Mouse (Mus musculus) MN1 (cell line): Measurements from ENCODE around the gene Nans.

Experiments used
- DNase-seq: peaks from one replicate; pipeline ENCODE4 v3.0.0-alpha.2; 2016; ENCODE audit warnings: low spot score

Gene Nans

GRCm38 (mm10) chr4:46532926-46533325 is 43.9 kb downstream of the Nans start:
- no peak for DNase-seq

GRCm38 (mm10) chr4:46533934-46534720 is 45.1 kb downstream of the Nans start:
- peak; percentile 34 for DNase-seq

- DNase-seq, result peak; percentile 12
These were observed 46.2 kb downstream of the Nans start for GRCm38 (mm10) chr4:46535094-46535830.

- DNase-seq, result peak; percentile 78
These were observed 46.9 kb downstream of the Nans start, which contains the start of gene Trim14 for GRCm38 (mm10) chr4:46535840-46536361. Trim14 (minus strand) TSS chr4:46536141.

GRCm38 (mm10) chr4:46539167-46539566 is 50.1 kb downstream of the Nans start:
- DNase-seq, result no peak

- DNase-seq, result no peak
These were observed 52.7 kb downstream of the Nans start for GRCm38 (mm10) chr4:46541707-46542106.

GRCm38 (mm10) chr4:46543366-46544050 is 54.5 kb downstream of the Nans start:
- DNase-seq, result no peak

- no peak for DNase-seq
These were observed 55.3 kb downstream of the Nans start for GRCm38 (mm10) chr4:46544313-46544712.

GRCm38 (mm10) chr4:46545498-46545897 is 56.5 kb downstream of the Nans start:
- no peak for DNase-seq

GRCm38 (mm10) chr4:46546709-46547108 is 57.7 kb downstream of the Nans start:
- DNase-seq, result peak; percentile 66

- DNase-seq, result no peak
These were observed 60.9 kb downstream of the Nans start for GRCm38 (mm10) chr4:46549979-46550378.

- no peak for DNase-seq
These were observed 61.4 kb downstream of the Nans start for GRCm38 (mm10) chr4:46550406-46550805.
